Mouse (Mus musculus) ovary, adult 10 weeks (tissue): ENCODE results near the gene Sufu. TPM values are rescaled to one million over a fixed set of nuclear protein-coding genes. Genes with fewer than 3 reads are reported as not detected.

Experiments
- polyA plus RNA-seq: library from polyadenylated mRNA; stranded (reverse); fragments of 350-450 nt; fragmentation: Illumina TruSeq; extraction: RNeasy Lipid Tissue Mini Kit (QIAGEN cat#74804); gene quantifications from one replicate; pipeline ENCODE4 v1.2.3, GENCODE M21; 2014

Sufu gene
- 8.0 TPM for polyA plus RNA-seq

GRCm38 (mm10) chr19:46396686-46397435, at the start of gene Sufu:
Gene Sufu (plus strand): TSS chr19:46396896.

DNA sequence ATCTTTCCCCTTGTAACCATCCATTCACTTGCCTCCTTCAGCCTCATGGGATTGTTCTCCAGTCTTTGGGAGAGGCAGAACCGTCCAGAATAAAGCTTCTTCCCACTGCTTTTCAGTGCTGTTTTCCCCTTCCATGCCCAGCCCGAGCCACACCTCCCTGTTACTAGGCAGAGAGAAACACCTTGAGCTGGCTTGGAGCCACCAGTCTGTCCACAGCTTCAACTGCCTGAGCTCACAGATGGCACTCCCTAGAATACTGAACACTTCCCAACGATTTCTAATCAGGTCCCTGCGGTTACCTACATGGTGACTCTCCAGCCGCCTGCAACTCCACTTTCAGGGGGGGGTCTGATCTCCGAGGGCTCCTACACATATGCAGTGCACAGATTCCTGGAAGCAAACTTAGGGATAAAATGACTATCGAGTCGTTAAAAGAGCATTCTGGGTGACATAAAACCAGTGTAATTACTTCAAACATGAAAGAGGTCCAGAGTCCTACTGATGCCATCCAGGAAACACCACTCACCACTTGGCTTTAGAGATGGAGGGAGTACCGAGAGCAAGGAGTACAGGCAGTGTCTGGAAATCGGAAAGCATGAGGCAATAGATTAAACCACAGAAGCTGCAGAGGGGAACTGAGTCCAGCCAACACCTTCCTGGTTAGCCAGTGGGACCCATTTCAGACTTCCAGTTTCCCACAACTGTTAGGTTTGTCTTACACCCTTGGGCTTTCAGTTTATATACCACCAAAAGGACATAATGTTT, 46.3 kb upstream of the Sufu start, which contains the start of gene 2310034G01Rik:
Gene 2310034G01Rik (minus strand): TSS at position 135 of the 765 bp plus-strand sequence.

DNA sequence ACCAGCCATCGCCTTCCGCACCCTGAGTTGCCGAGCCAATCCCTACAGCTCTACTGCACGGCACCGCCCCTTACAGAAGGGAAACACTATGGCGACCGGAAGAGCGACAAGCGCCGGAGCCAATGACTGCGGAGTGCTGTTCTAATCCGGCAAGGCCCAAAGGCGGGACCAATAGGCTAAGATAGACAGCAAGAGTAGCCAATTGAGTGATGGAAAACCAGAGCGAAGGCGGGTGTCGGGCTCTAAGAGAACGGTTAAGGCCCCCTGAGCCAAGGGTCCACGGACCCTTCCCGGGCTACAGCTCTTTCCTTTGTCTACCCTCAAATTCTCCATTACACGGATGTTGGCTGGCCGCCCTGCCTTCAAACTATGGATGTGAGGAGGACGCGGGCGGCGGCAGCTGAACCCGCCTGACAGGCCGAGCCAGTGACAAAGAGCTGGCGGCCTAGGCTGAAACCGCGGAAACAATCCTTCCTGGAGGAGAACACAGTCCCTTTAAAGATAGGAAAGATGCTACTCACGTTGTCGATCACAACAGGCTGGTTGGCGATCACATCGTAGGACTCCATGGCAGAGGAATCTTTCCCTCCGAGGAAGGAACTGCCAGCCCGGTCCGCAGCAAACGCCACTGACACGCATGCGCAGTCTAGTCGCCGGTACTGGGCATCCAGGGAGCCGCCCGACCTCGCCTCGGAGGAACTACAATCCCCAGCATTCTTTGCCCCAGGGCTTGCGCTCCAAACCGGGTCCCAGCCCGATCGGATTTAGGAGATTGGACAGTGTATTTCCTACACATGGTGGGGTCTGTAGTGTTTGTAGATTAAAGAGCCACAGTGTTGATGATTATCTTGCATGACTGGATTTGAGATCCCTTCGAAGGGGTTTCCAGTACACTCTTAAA, 1.3 kb upstream of the Sufu start, which contains the start of gene Actr1a:
Gene Actr1a (minus strand): TSS at position 640 of the 901 bp plus-strand sequence.

GRCm38 (mm10) chr19:46501401-46502068, 104.8 kb downstream of the Sufu start, which contains the start of gene Trim8:
Gene Trim8 (plus strand): TSS chr19:46501702.

Other genes starting within 250 kb of the Sufu start
- gene Pitx3, start 248.6 kb upstream of the Sufu start, polyA plus RNA-seq: not detected
- 27.3 TPM for gene Gbf1, start 244.4 kb upstream of the Sufu start, polyA plus RNA-seq
- gene Nfkb2, start 92.6 kb upstream of the Sufu start, polyA plus RNA-seq: 0.46 TPM
- gene Psd, start 69.7 kb upstream of the Sufu start, polyA plus RNA-seq: 3.6 TPM
- gene Fbxl15, start 68.7 kb upstream of the Sufu start, polyA plus RNA-seq: not detected
- 2.9 TPM for gene Cuedc2, start 58.2 kb upstream of the Sufu start, polyA plus RNA-seq
- gene Mfsd13a, start 55.8 kb upstream of the Sufu start, polyA plus RNA-seq: 0.46 TPM
- gene 2310034G01Rik, start 46.6 kb upstream of the Sufu start, polyA plus RNA-seq: 1.5 TPM
- gene Actr1a, start 1.1 kb upstream of the Sufu start, polyA plus RNA-seq: 35.6 TPM
- gene Trim8, start 104.8 kb downstream of the Sufu start, polyA plus RNA-seq: 10.9 TPM
- gene Arl3, start 176.3 kb downstream of the Sufu start, polyA plus RNA-seq: 174 TPM
- 13.5 TPM for gene Sfxn2, start 176.5 kb downstream of the Sufu start, polyA plus RNA-seq
- gene Wbp1l, start 202.2 kb downstream of the Sufu start, polyA plus RNA-seq: 8.7 TPM